Mouse (Mus musculus) mammary gland, adult 2 months (tissue): ENCODE results near the gene Ccdc91. TPM values are rescaled to one million over a fixed set of nuclear protein-coding genes. Genes with fewer than 3 reads are reported as not detected.

Experiments
- polyA plus RNA-seq: library from polyadenylated mRNA; depleted of rRNA; stranded (reverse); fragments of >200 nt; gene quantifications from 2 replicates; pipeline ENCODE4 v1.2.3, GENCODE M21; 2012; ENCODE audit warnings: low replicate concordance; rRNA removed

Ccdc91 gene
- polyA plus RNA-seq = 15.9 and 43.1 TPM in 2 replicates

GRCm38 (mm10) chr6:147475727-147476613 is at the start of gene Ccdc91:
Gene Ccdc91 (plus strand): TSS chr6:147475828.

Other genes with a start within 250 kb of the Ccdc91 start
- 1.3 and 2.7 TPM in 2 replicates for gene Pthlh, start 211.6 kb upstream of the Ccdc91 start, polyA plus RNA-seq